Mouse (Mus musculus) liver, embryonic 16.5 days (tissue): ENCODE measurements around the gene Prkg1. TPM values are rescaled to one million over a fixed set of nuclear protein-coding genes. Genes with fewer than 3 reads are reported as not detected.
"Not testable (repeated sequence)": the region's sequence is repeated elsewhere in the genome, so short reads cannot be mapped to it uniquely, and the experiment has no call there.

Experiments
- ATAC-seq: fragments of 200-750 bp; cut with Nextera tagmentation; 2 replicates; pipeline ENCODE4 v1.8.0; 2017; ENCODE audit warnings: low read depth, mild to moderate bottlenecking, moderate number of reproducible peaks, moderate library complexity
- H3K27ac ChIP-seq: fragments of 300-500 bp; sonication (generic); 2 replicates; pipeline ENCODE4 v1.5.1; 2014; ENCODE audit warnings: mild to moderate bottlenecking, low read length
- H3K27me3 ChIP-seq: fragments of 300-500 bp; sonication (generic); 2 replicates; pipeline ENCODE4 v1.6.1; 2014; ENCODE audit warnings: low read depth, low read length, mixed read lengths; ENCODE audit not compliant: control insufficient read depth, insufficient read depth
- H3K36me3 ChIP-seq: fragments of 300-500 bp; sonication (generic); 2 replicates; pipeline ENCODE4 v1.6.1; 2014; ENCODE audit warnings: mild to moderate bottlenecking; ENCODE audit not compliant: control insufficient read depth, insufficient read depth
- H3K4me1 ChIP-seq: fragments of 300-500 bp; sonication (generic); 2 replicates; pipeline ENCODE4 v1.6.1; 2014; ENCODE audit warnings: low read depth, low read length, mixed read lengths; ENCODE audit not compliant: control insufficient read depth
- H3K4me2 ChIP-seq: fragments of 300-500 bp; sonication (generic); 2 replicates; pipeline ENCODE4 v1.6.1; 2014; ENCODE audit warnings: low read depth, low read length, mixed read lengths
- H3K4me3 ChIP-seq: fragments of 300-500 bp; sonication (generic); 2 replicates; pipeline ENCODE4 v1.5.1; 2014; ENCODE audit warnings: low read depth, mild to moderate bottlenecking, low read length
- H3K9ac ChIP-seq: fragments of 300-500 bp; sonication (generic); 2 replicates; pipeline ENCODE4 v1.6.1; 2014; ENCODE audit warnings: low read depth, low read length
- H3K9me3 ChIP-seq: fragments of 300-500 bp; sonication (generic); replicated peaks from 2 replicates; pipeline ENCODE4 v1.6.1; 2016; ENCODE audit warnings: low read length; ENCODE audit not compliant: control insufficient read depth
- WGBS: fragments of 180-500 bp; shearing (Covaris S2); extraction: QIAGEN DNeasy Blood & Tissue Kit; methylation state at CpG from one replicate; pipeline ENCODE4 v1.1.7; 2014; ENCODE audit not compliant: insufficient replicate concordance; 5-methylcytosine and 5-hydroxymethylcytosine counted together
- polyA plus RNA-seq: library from polyadenylated mRNA; unstranded; fragments of >200 nt; fragmentation: Nextera tagmentation; extraction: Ambion mirVana; gene quantifications from 2 replicates; pipeline ENCODE4 v1.2.1, GENCODE M21; 2015

The Prkg1 gene
- polyA plus RNA-seq, 1 experiment from 2014 or later = 1.3 TPM

- Histone ChIP-seq H3K27ac (no peak overlapping the region), H3K4me3 (no peak overlapping the region), H3K36me3 (no peaks in the 10 kb centered on the region), H3K4me1 (no peaks in the 10 kb centered on the region), H3K4me2 (no peak overlapping the region), H3K9ac (no peak overlapping the region), H3K9me3 (no peaks in the 10 kb centered on the region), H3K27me3 (no peaks in the 10 kb centered on the region)
- WGBS = 50% methylated on average over 5 of the region's 5 CpGs
- ATAC-seq = no peak
Measured at GRCm38 (mm10) chr19:31383881-31384280, 381.0 kb downstream of the Prkg1 start.

- no peak for ATAC-seq
- no peak overlapping the region for H3K4me2 ChIP-seq
- no peak overlapping the region for H3K9ac ChIP-seq
- no peak overlapping the region for H3K4me3 ChIP-seq
- no peak overlapping the region for H3K27ac ChIP-seq
- H3K27me3 ChIP-seq = no peaks in the 10 kb centered on the region
- no peaks in the 10 kb centered on the region for H3K4me1 ChIP-seq
- no peaks in the 10 kb centered on the region for H3K36me3 ChIP-seq
- no peaks in the 10 kb centered on the region for H3K9me3 ChIP-seq
- WGBS = 27% methylated on average over 1 of the region's 1 CpGs
Measured at GRCm38 (mm10) chr19:31370106-31370505, 394.7 kb downstream of the Prkg1 start.

GRCm38 (mm10) chr19:31369116-31369515 is 395.7 kb downstream of the Prkg1 start:
- Histone ChIP-seq H3K9ac (no peak overlapping the region), H3K4me2 (no peak overlapping the region), H3K9me3 (no peaks in the 10 kb centered on the region), H3K4me1 (no peaks in the 10 kb centered on the region), H3K36me3 (no peaks in the 10 kb centered on the region), H3K27ac (no peak overlapping the region), H3K27me3 (no peaks in the 10 kb centered on the region), H3K4me3 (no peak overlapping the region)
- 74% methylated on average over 1 of the region's 1 CpGs for WGBS
- no peak for ATAC-seq

GRCm38 (mm10) chr19:31362051-31362450 is 402.8 kb downstream of the Prkg1 start:
- H3K9ac ChIP-seq = no peak overlapping the region
- WGBS = 51% methylated on average over 4 of the region's 4 CpGs
- no peak overlapping the region for H3K4me3 ChIP-seq
- no peak for ATAC-seq
- H3K4me2 ChIP-seq = no peak overlapping the region
- no peaks in the 10 kb centered on the region for H3K36me3 ChIP-seq
- no peaks in the 10 kb centered on the region for H3K27me3 ChIP-seq
- H3K27ac ChIP-seq = no peak overlapping the region
- no peaks in the 10 kb centered on the region for H3K4me1 ChIP-seq
- H3K9me3 ChIP-seq = no peaks in the 10 kb centered on the region

GRCm38 (mm10) chr19:31361575-31361974 is 403.3 kb downstream of the Prkg1 start:
- ATAC-seq = no peak
- 49% methylated on average over 5 of the region's 5 CpGs for WGBS
- Histone ChIP-seq H3K27me3 (no peaks in the 10 kb centered on the region), H3K4me3 (no peak overlapping the region), H3K27ac (no peak overlapping the region), H3K4me2 (no peak overlapping the region), H3K36me3 (no peaks in the 10 kb centered on the region), H3K9me3 (no peaks in the 10 kb centered on the region), H3K4me1 (no peaks in the 10 kb centered on the region), H3K9ac (no peak overlapping the region)

GRCm38 (mm10) chr19:31361161-31361560 is 403.7 kb downstream of the Prkg1 start:
- Histone ChIP-seq H3K27ac (no peak overlapping the region), H3K4me3 (no peak overlapping the region), H3K9ac (no peak overlapping the region), H3K4me2 (no peak overlapping the region), H3K9me3 (no peaks in the 10 kb centered on the region), H3K36me3 (no peaks in the 10 kb centered on the region), H3K27me3 (no peaks in the 10 kb centered on the region), H3K4me1 (no peaks in the 10 kb centered on the region)
- 40% methylated on average over 3 of the region's 3 CpGs for WGBS
- no peak for ATAC-seq

GRCm38 (mm10) chr19:31354959-31355358 is 409.9 kb downstream of the Prkg1 start:
- H3K36me3 ChIP-seq = no peaks in the 10 kb centered on the region
- H3K9me3 ChIP-seq = no peaks in the 10 kb centered on the region
- H3K27me3 ChIP-seq = no peaks in the 10 kb centered on the region
- H3K4me1 ChIP-seq = no peaks in the 10 kb centered on the region
- H3K9ac ChIP-seq = no peak overlapping the region
- ATAC-seq = no peak
- H3K4me2 ChIP-seq = no peak overlapping the region
- no peak overlapping the region for H3K27ac ChIP-seq
- WGBS = 53% methylated on average over 1 of the region's 1 CpGs
- H3K4me3 ChIP-seq = no peak overlapping the region

- H3K4me3 ChIP-seq, H3K4me2 ChIP-seq, ATAC-seq, H3K9me3 ChIP-seq, H3K27me3 ChIP-seq, H3K9ac ChIP-seq, H3K36me3 ChIP-seq, H3K4me1 ChIP-seq, H3K27ac ChIP-seq: not testable (repeated sequence)
Measured at GRCm38 (mm10) chr19:31352784-31353183, 412.0 kb downstream of the Prkg1 start.

- Histone ChIP-seq H3K4me3 (no peak overlapping the region), H3K27me3 (no peaks in the 10 kb centered on the region)
- ATAC-seq = no peak
Measured at GRCm38 (mm10) chr19:31351796-31352195, 413.0 kb downstream of the Prkg1 start.

GRCm38 (mm10) chr19:31342150-31342549 is 422.7 kb downstream of the Prkg1 start:
- WGBS = 12% methylated on average over 4 of the region's 4 CpGs
- Histone ChIP-seq H3K9ac (no peak overlapping the region), H3K27me3 (no peaks in the 10 kb centered on the region), H3K4me1 (no peaks in the 10 kb centered on the region; the same call in 1 of the 2 replicates), H3K4me2 (no peak overlapping the region), H3K9me3 (no peaks in the 10 kb centered on the region), H3K27ac (no peak overlapping the region), H3K36me3 (no peaks in the 10 kb centered on the region), H3K4me3 (no peak overlapping the region)
- no peak; the same call in 1 of the 2 replicates for ATAC-seq

More at GRCm38 (mm10) chr19:31351796-31352195, 413.0 kb downstream of the Prkg1 start:
- Histone ChIP-seq H3K9me3 (no peaks in the 10 kb centered on the region), H3K9ac (no peak overlapping the region), H3K4me2 (no peak overlapping the region), H3K27ac (no peak overlapping the region), H3K4me1 (no peaks in the 10 kb centered on the region), H3K36me3 (no peaks in the 10 kb centered on the region)
- 70% methylated on average over 3 of the region's 3 CpGs for whole genome bisulfite sequencing
